Mouse (Mus musculus) right cerebral cortex, postnatal 4 days (tissue): ENCODE data around the gene Ms4a6d.
"Not testable (repeated sequence)": the region's sequence is repeated elsewhere in the genome, so short reads cannot be mapped to it uniquely, and the experiment has no call there.

Experiments
- DNase-seq: peaks from one replicate; pipeline ENCODE4 v3.0.0-alpha.2; 2022

Ms4a6d gene

GRCm38 (mm10) chr19:11547911-11548310 lies 56.7 kb downstream of the Ms4a6d start:
- no peak for DNase-seq

- not testable (repeated sequence) for DNase-seq
These were observed 60.3 kb downstream of the Ms4a6d start for GRCm38 (mm10) chr19:11544383-11544782.

GRCm38 (mm10) chr19:11540166-11540821 lies 64.4 kb downstream of the Ms4a6d start:
- DNase-seq: not testable (repeated sequence)

DNA sequence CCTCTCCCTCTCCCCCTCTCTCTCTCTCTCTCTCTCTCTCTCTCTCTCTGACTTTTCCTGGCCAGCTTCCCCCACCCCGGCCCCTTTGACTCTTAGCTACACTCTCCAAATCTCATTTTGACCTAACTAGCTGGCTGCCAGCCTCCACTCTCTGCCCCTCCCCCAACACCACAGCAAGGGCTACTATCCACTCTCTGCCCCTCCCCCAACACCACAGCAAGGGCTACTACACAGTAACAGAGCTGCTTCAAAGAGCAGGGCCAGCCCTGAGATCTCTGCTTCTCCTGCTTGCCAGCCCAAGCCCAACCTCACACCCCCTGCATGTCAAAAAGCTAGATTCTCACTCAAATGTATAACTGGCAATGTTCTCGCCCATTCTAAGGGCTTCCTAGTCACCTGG lies 67.3 kb downstream of the Ms4a6d start:
- DNase-seq: no peak
